Mouse (Mus musculus) effector memory CD4-positive, alpha-beta T cell, adult 7 months (primary cell): ENCODE data around the gene Serpina3i. TPM values are rescaled to one million over a fixed set of nuclear protein-coding genes. Genes with fewer than 3 reads are reported as not detected.

Experiments
- polyA plus RNA-seq: library from polyadenylated mRNA; unstranded; fragments of 100-300 nt; shearing (Covaris generic); gene quantifications from one replicate; pipeline ENCODE4 v1.2.1, GENCODE M21; 2017

Serpina3i gene
- polyA plus RNA-seq = not detected

GRCm38 (mm10) chr12:104262863-104263262, at the start of gene Serpina3i:
TSS of gene Serpina3i (plus strand) at chr12:104263122.

GRCm38 (mm10) chr12:104214445-104214753, 48.5 kb upstream of the Serpina3i start, which contains the start of gene Serpina3f:
TSS of gene Serpina3f (plus strand) at chr12:104214544.

GRCm38 (mm10) chr12:104235915-104236314, 27.0 kb upstream of the Serpina3i start, which contains the start of gene Serpina3g:
TSS of gene Serpina3g (plus strand) at chr12:104236245.

GRCm38 (mm10) chr12:104314253-104314652, 51.3 kb downstream of the Serpina3i start, which contains the start of gene Serpina3j:
TSS of gene Serpina3j (plus strand) at chr12:104314553.

Other genes starting within 250 kb of the Serpina3i start
- gene Serpina9, start 249.4 kb upstream of the Serpina3i start, polyA plus RNA-seq = 0.22 TPM
- gene Serpina12, start 218.7 kb upstream of the Serpina3i start, polyA plus RNA-seq = not detected
- gene Serpina5, start 162.0 kb upstream of the Serpina3i start, polyA plus RNA-seq = not detected
- not detected for gene Serpina3a, start 150.4 kb upstream of the Serpina3i start, polyA plus RNA-seq
- not detected for gene Serpina3b, start 135.1 kb upstream of the Serpina3i start, polyA plus RNA-seq
- gene Serpina3c, start 109.3 kb upstream of the Serpina3i start, polyA plus RNA-seq = not detected
- 7.6 TPM for gene Serpina3f, start 48.6 kb upstream of the Serpina3i start, polyA plus RNA-seq
- 47.4 TPM for gene Serpina3g, start 26.9 kb upstream of the Serpina3i start, polyA plus RNA-seq
- not detected for gene Serpina3j, start 51.4 kb downstream of the Serpina3i start, polyA plus RNA-seq
- gene Serpina3k, start 75.4 kb downstream of the Serpina3i start, polyA plus RNA-seq = not detected
- gene Serpina3m, start 75.4 kb downstream of the Serpina3i start, polyA plus RNA-seq = not detected
- gene Serpina3n, start 143.6 kb downstream of the Serpina3i start, polyA plus RNA-seq = 0.26 TPM
- gene Gsc, start 210.2 kb downstream of the Serpina3i start, polyA plus RNA-seq = not detected